Mouse (Mus musculus) liver, postnatal 0 days (tissue): ENCODE results near the gene Cdk13. TPM values are rescaled to one million over a fixed set of nuclear protein-coding genes. Genes with fewer than 3 reads are reported as not detected.

Experiments
- ATAC-seq: fragments of 200-750 bp; cut with Nextera tagmentation; 2 replicates; pipeline ENCODE4 v1.8.0; 2017; ENCODE audit warnings: mild to moderate bottlenecking, moderate library complexity
- DNase-seq: peaks from one replicate; pipeline ENCODE4 v3.0.0-alpha.2; 2016
- H3K27ac ChIP-seq: fragments of 300-500 bp; sonication (generic); 2 replicates; pipeline ENCODE4 v1.5.1; 2014; ENCODE audit warnings: antibody characterized with exemption, moderate library complexity, mild to moderate bottlenecking, low read depth
- H3K27me3 ChIP-seq: fragments of 300-500 bp; sonication (generic); 2 replicates; pipeline ENCODE4 v1.6.1; 2014; ENCODE audit warnings: low read length, control low read depth, mixed read lengths; ENCODE audit not compliant: insufficient read depth
- H3K36me3 ChIP-seq: fragments of 300-500 bp; sonication (generic); replicated peaks from 2 replicates; pipeline ENCODE4 v1.6.1; 2014; ENCODE audit warnings: mild to moderate bottlenecking, control low read depth, low read length, moderate library complexity, mixed read lengths; ENCODE audit not compliant: insufficient read depth
- H3K4me1 ChIP-seq: fragments of 300-500 bp; sonication (generic); 2 replicates; pipeline ENCODE4 v1.6.1; 2014; ENCODE audit warnings: antibody characterized with exemption, mild to moderate bottlenecking, control low read depth; ENCODE audit not compliant: insufficient read depth
- H3K4me2 ChIP-seq: fragments of 300-500 bp; sonication (generic); 2 replicates; pipeline ENCODE4 v1.6.1; 2014; ENCODE audit warnings: low read depth, mild to moderate bottlenecking, low read length, moderate library complexity, mixed read lengths
- H3K4me3 ChIP-seq: fragments of 300-500 bp; sonication (generic); 2 replicates; pipeline ENCODE4 v1.5.1; 2014; ENCODE audit warnings: low read depth, low read length
- H3K9ac ChIP-seq: fragments of 300-500 bp; sonication (generic); replicated peaks from 2 replicates; pipeline ENCODE4 v1.6.1; 2014; ENCODE audit warnings: mild to moderate bottlenecking, moderate library complexity
- H3K9me3 ChIP-seq: fragments of 300-500 bp; sonication (generic); 2 replicates; pipeline ENCODE4 v1.6.1; 2016; ENCODE audit warnings: mild to moderate bottlenecking, control low read depth, low read length, mixed read lengths
- CTCF ChIP-seq: sonication (generic); IDR thresholded peaks from 2 replicates; pipeline ENCODE4 v1.5.1; 2016; ENCODE audit warnings: antibody characterized with exemption, low read depth
- EP300 ChIP-seq: IDR thresholded peaks from 2 replicates; pipeline ENCODE4 v1.6.1; 2016; ENCODE audit warnings: antibody characterized with exemption, low read depth, mild to moderate bottlenecking
- WGBS: fragments of 180-500 bp; shearing (Covaris S2); extraction: QIAGEN DNeasy Blood & Tissue Kit; methylation state at CpG from one replicate; pipeline ENCODE4 v1.1.7; 2014; ENCODE audit not compliant: insufficient replicate concordance; 5-methylcytosine and 5-hydroxymethylcytosine counted together
- polyA plus RNA-seq: library from polyadenylated mRNA; unstranded; fragments of >200 nt; fragmentation: Nextera tagmentation; extraction: Ambion mirVana; gene quantifications from 2 replicates; pipeline ENCODE4 v1.2.1, GENCODE M21; 2015

The Cdk13 gene
- polyA plus RNA-seq, 1 experiment from 2014 or later, result 6.6 TPM

GRCm38 (mm10) chr13:17717357-17717756 lies 87.5 kb downstream of the Cdk13 start:
- DNase-seq (no peak), ATAC-seq (peak; percentile 75)
- H3K9ac ChIP-seq, result no peak overlapping the region

GRCm38 (mm10) chr13:17708784-17709311 lies 96.0 kb downstream of the Cdk13 start:
- ATAC-seq, result no peak
- Histone ChIP-seq H3K27ac (no peak overlapping the region), H3K27me3 (no peaks in the 10 kb centered on the region), H3K4me1 (no peaks in the 10 kb centered on the region), H3K4me3 (no peak overlapping the region), H3K36me3 (no peaks in the 10 kb centered on the region), H3K9ac (no peak overlapping the region), H3K9me3 (no peaks in the 10 kb centered on the region), H3K4me2 (no peak overlapping the region)
- 78% methylated on average over 5 of the region's 5 CpGs for WGBS
- DNase-seq, result no peak
- TF ChIP-seq EP300 (no peak), CTCF (no peak)

More at GRCm38 (mm10) chr13:17717357-17717756, 87.5 kb downstream of the Cdk13 start:
- peak overlapping the region; percentile 74; the same call in 1 of the 2 replicates for H3K27ac ChIP-seq
- H3K27me3 ChIP-seq, result no peaks in the 10 kb centered on the region
- H3K4me2 ChIP-seq, result no peak overlapping the region
- H3K4me1 ChIP-seq, result 0 out of 2 replicates have a peak, but pooled peaks cover 4% of the 10 kb centered on the region
- H3K36me3 ChIP-seq, result peaks cover 40% of the 10 kb centered on the region
- no peaks in the 10 kb centered on the region for H3K9me3 ChIP-seq
- 70% methylated on average over 1 of the region's 1 CpGs for WGBS
- no peak for TF ChIP-seq EP300
- TF ChIP-seq CTCF, result no peak
- no peak overlapping the region for H3K4me3 ChIP-seq

- ATAC-seq (no peak), DNase-seq (no peak)
- TF ChIP-seq EP300, result no peak
- no peak for TF ChIP-seq CTCF
- H3K9me3 ChIP-seq, result no peaks in the 10 kb centered on the region
- H3K4me1 ChIP-seq, result peaks cover 3% of the 10 kb centered on the region; the same call in 1 of the 2 replicates
- H3K4me3 ChIP-seq, result no peak overlapping the region
- H3K9ac ChIP-seq, result no peak overlapping the region
- H3K36me3 ChIP-seq, result no peaks in the 10 kb centered on the region
- WGBS, result 82% methylated on average over 6 of the region's 6 CpGs
- no peaks in the 10 kb centered on the region for H3K27me3 ChIP-seq
- no peak overlapping the region for H3K27ac ChIP-seq
- H3K4me2 ChIP-seq, result no peak overlapping the region
These were observed 99.6 kb downstream of the Cdk13 start for GRCm38 (mm10) chr13:17705188-17705826.

- DNase-seq (no peak), ATAC-seq (no peak)
- H3K4me3 ChIP-seq, result no peak overlapping the region
- no peak overlapping the region for H3K4me2 ChIP-seq
- no peak overlapping the region for H3K9ac ChIP-seq
- peaks cover 3% of the 10 kb centered on the region; the same call in 1 of the 2 replicates for H3K4me1 ChIP-seq
- TF ChIP-seq EP300 (no peak), CTCF (no peak)
- no peak overlapping the region for H3K27ac ChIP-seq
- H3K36me3 ChIP-seq, result no peaks in the 10 kb centered on the region
- no peaks in the 10 kb centered on the region for H3K27me3 ChIP-seq
- no peaks in the 10 kb centered on the region for H3K9me3 ChIP-seq
These were observed 102.6 kb downstream of the Cdk13 start for GRCm38 (mm10) chr13:17702311-17702710.

GRCm38 (mm10) chr13:17701322-17701721 lies 103.6 kb downstream of the Cdk13 start:
- Histone ChIP-seq H3K4me2 (no peak overlapping the region), H3K27ac (no peak overlapping the region), H3K27me3 (no peaks in the 10 kb centered on the region), H3K9ac (no peak overlapping the region), H3K9me3 (no peaks in the 10 kb centered on the region), H3K36me3 (no peaks in the 10 kb centered on the region), H3K4me3 (no peak overlapping the region), H3K4me1 (peaks cover 6% of the 10 kb centered on the region)
- ATAC-seq (no peak), DNase-seq (no peak)
- TF ChIP-seq EP300 (no peak), CTCF (no peak)

GRCm38 (mm10) chr13:17700090-17700715 lies 104.7 kb downstream of the Cdk13 start:
- TF ChIP-seq EP300, result no peak
- TF ChIP-seq CTCF, result no peak
- ATAC-seq, result no peak
- no peak for DNase-seq
- Histone ChIP-seq H3K4me3 (no peak overlapping the region), H3K9ac (no peak overlapping the region), H3K36me3 (no peaks in the 10 kb centered on the region), H3K9me3 (no peaks in the 10 kb centered on the region), H3K27me3 (no peaks in the 10 kb centered on the region), H3K27ac (no peak overlapping the region), H3K4me1 (peaks cover 6% of the 10 kb centered on the region), H3K4me2 (no peak overlapping the region)
- 75% methylated on average over 3 of the region's 3 CpGs for WGBS
